Mouse (Mus musculus) stomach, adult 2 months (tissue): ENCODE results near the gene Usf3. TPM values are rescaled to one million over a fixed set of nuclear protein-coding genes. Genes with fewer than 3 reads are reported as not detected.

Experiments used
- polyA plus RNA-seq: library from polyadenylated mRNA; depleted of rRNA; stranded (reverse); fragments of >200 nt; gene quantifications from 2 replicates; pipeline ENCODE4 v1.2.3, GENCODE M21; 2012; rRNA removed

Usf3 gene
- polyA plus RNA-seq: 2.7 and 4.5 TPM in 2 replicates

DNA sequence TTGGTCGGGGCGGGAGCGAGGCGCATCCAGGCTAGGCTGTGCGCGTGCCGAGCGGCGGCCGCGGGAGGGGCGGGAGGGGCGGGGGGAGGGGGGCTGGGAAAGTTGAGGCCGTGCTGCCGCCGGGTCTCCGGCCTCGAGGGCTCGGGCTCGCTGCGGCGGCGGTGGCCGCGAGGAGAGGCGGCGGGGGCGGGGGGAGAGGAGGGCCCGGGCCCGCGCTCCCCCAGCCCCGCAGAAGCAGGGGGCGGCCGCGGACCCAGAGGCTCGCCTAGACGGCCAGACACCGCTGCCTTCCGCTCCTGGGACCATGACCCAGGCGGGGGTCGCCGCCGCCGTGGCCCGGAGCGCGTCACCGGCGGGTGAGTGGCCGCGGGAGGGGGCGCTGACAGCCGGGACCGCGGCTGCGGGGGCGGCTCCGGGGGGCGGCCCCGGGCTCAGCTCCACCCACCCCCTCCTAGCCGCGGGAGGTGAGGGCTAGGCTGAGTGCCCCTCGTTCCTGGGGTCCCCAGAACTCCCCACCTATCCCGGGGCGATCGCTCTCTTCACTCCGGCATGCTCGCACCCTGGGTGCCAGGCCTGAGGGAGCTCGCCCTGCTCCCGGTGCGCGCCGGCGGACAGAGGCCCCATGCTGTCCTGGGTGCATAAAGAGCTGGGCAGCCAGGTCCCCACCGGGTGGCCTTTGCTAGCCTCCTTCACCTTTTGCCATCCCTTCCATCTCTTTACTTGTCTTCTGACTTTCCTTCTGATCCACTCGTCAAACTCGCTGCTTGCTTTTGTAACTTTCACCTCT is at the start of gene Usf3:
Gene Usf3 (plus strand): TSS at position 92 of the 787 bp plus-strand sequence.

DNA sequence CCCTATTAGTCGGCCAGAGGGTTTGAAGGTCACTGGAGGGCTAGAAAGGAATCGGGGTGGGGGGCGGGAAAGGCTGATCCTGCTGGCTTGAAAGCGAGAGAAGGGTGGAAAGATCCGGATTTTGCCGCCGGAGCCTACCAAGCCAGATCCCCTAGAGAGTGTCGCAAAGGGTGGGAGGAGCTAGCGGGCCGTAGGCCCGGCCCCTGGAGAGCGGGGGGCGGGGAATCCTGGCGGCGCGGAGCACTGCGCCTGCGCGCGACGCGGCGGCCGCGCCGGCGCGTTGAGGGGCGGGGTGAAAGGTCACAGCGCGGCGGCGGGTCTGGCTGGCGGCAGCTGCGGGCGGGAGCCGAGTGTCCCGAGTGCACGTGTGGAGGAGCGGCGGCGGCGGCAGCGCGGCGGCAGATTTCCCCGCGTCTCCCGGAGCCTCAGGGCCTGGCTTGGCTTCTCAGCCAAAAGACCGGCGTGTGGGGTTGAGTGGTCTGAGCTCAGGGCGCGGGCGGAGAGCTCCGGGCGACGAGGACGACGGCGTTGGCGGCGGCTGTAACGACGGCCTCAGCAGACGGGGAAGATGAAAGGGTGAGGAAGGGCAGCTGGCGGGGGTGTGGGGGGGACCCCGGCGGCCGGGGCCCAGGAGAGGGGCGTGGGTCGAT is 33.4 kb upstream of the Usf3 start, which contains the start of the genes Atp6v1a and Naa50:
Gene Atp6v1a (minus strand): TSS at position 170 of the 650 bp plus-strand sequence.
Gene Naa50 (plus strand): TSS at position 295 of the 650 bp plus-strand sequence.

Other genes with a start within 250 kb of the Usf3 start
- 2.0 and 3.5 TPM in 2 replicates for gene Qtrt2, start 246.4 kb upstream of the Usf3 start, polyA plus RNA-seq
- 1.4 and 1.8 TPM in 2 replicates for gene Zdhhc23, start 193.5 kb upstream of the Usf3 start, polyA plus RNA-seq
- gene Gramd1c, start 109.9 kb upstream of the Usf3 start, polyA plus RNA-seq: 0.10 and 0.15 TPM in 2 replicates
- 3.1 and 4.6 TPM in 2 replicates for gene Atp6v1a, start 33.5 kb upstream of the Usf3 start, polyA plus RNA-seq
- gene Naa50, start 33.4 kb upstream of the Usf3 start, polyA plus RNA-seq: 4.8 and 6.8 TPM in 2 replicates
- gene Sidt1, start 159.9 kb downstream of the Usf3 start, polyA plus RNA-seq: 6.4 and 8.7 TPM in 2 replicates
- gene Spice1, start 173.9 kb downstream of the Usf3 start, polyA plus RNA-seq: 1.5 and 3.0 TPM in 2 replicates
- 0.03 TPM in 1 of 2 replicates, not detected in the other for gene Cfap44, start 221.6 kb downstream of the Usf3 start, polyA plus RNA-seq